Mouse (Mus musculus) ES-E14 (cell line): Measurements from ENCODE around the gene Pou2f2.

Experiments
- MAFK ChIP-seq: IDR thresholded peaks from 2 replicates; pipeline ENCODE4 v1.6.1; 2014; ENCODE audit warnings: mild to moderate bottlenecking, low read depth, low read length, inconsistent platforms; ENCODE audit not compliant: insufficient read depth
- ZNF384 ChIP-seq: IDR thresholded peaks from 2 replicates; pipeline ENCODE4 v1.6.1; 2012; ENCODE audit warnings: low read depth, low read length, inconsistent platforms

DNA sequence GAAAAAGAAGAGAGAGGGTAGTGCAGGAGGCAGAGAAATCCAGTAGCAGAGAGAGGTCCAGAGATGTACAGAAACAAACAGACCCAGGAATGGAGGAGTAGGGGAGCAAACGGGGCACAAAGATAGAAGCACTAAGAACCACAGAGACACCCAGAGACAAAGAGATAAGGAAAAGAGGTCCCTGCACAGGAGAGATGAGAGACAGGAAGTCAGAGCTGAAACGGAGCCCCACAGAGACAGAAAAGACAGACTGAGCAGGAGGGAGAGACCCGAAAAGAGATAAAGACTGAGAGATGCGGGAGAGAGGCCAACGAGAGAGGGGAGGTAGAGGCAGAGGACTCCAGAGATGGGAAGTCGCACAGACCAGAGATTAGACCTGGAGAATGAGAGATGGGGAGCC lies 986 bp upstream of the Pou2f2 start:
- no peak for TF ChIP-seq ZNF384
- TF ChIP-seq MAFK, result no peak
